Mouse (Mus musculus): ENCODE data around the gene Olfr223. TPM values are rescaled to one million over a fixed set of nuclear protein-coding genes. Genes with fewer than 3 reads are reported as not detected.

The Olfr223 gene
- polyA plus RNA-seq, 1 experiment: not detected

DNA sequence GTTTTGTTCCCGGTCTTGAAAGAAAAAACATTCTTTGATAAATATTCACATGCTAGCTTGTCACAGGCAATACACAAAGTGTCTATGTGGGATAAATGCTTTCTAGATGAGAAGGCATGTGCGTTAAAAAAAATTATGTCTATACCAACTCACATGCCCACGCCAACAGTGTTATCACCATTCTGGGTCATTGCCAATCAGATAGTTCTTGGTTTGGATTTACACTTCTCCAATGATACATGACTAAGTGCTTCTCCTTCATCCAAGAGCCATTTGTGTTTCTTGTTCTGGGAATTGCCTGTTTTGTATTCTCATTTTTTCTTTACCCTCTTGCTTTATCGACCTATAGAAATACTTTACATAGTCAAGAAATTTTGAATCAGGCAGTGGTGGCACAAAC, 38.9 kb upstream of the Olfr223 start:
- no peaks in the 10 kb centered on the region for H3K36me3 ChIP-seq (ENCODE audit: control insufficient read depth, insufficient read depth)

DNA sequence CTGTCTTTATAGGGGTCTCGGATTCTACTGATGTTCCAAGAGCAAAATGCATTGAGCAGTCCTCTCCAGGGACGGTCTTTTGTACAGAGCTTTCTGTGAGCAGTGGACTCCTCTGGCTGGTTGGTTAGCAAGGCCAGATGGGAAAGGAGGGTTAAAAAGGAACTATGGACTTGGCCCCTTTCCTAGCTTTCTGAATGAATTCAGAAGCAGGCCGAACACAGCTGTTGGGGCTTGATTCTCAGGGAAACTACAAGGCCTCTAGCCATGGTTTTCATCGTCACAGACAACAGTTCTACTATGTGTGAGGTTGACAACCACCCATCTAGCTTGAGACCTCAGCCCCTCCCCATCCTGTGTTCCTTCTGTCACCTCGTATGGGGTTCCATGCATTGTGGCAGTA, 36.8 kb upstream of the Olfr223 start:
- Histone ChIP-seq H3K36me3 (ENCODE audit: control insufficient read depth, insufficient read depth) (no peaks in the 10 kb centered on the region), H3ac (ENCODE audit: control insufficient read depth, insufficient read length) (no peak overlapping the region), H3K4me3 (no peak overlapping the region), H3K79me2 (ENCODE audit: control insufficient read depth, insufficient read depth) (no peaks in the 10 kb centered on the region), H3K4me2 (ENCODE audit: low read depth) (no peak overlapping the region), H3K27me3 (ENCODE audit: control insufficient read depth, insufficient read depth, insufficient read length) (no peaks in the 10 kb centered on the region)
- TF ChIP-seq E2F4 (IDR thresholded peaks at IDR 0.05; ENCODE audit: insufficient read depth) (no peak), TCF3 (IDR thresholded peaks at IDR 0.05; ENCODE audit: insufficient read length, low read depth) (no peak), USF1 (IDR thresholded peaks at IDR 0.05; ENCODE audit: low read depth) (no peak)

More for the DNA sequence above, 38.9 kb upstream of the Olfr223 start:
- H3ac ChIP-seq (ENCODE audit: control insufficient read depth, insufficient read length): no peak overlapping the region
- no peak overlapping the region for H3K4me2 ChIP-seq (ENCODE audit: low read depth)
- no peaks in the 10 kb centered on the region for H3K79me2 ChIP-seq (ENCODE audit: control insufficient read depth, insufficient read depth)
- H3K27me3 ChIP-seq (ENCODE audit: control insufficient read depth, insufficient read depth, insufficient read length): no peaks in the 10 kb centered on the region
- no peak for TF ChIP-seq CEBPB (IDR thresholded peaks at IDR 0.05; ENCODE audit: insufficient read depth, poor library complexity, severe bottlenecking)
- no peak for TF ChIP-seq POLR2AphosphoS2 (IDR thresholded peaks at IDR 0.05; ENCODE audit: insufficient read length, low read depth)
- no peak for TF ChIP-seq TCF3 (IDR thresholded peaks at IDR 0.05; ENCODE audit: insufficient read length, low read depth)
- no peak for TF ChIP-seq REST (IDR thresholded peaks at IDR 0.05; ENCODE audit: insufficient read depth, insufficient read length)
- no peak for TF ChIP-seq SRF (IDR thresholded peaks at IDR 0.05; ENCODE audit: control insufficient read depth, insufficient read length, low read depth)
- no peak for TF ChIP-seq USF1 (IDR thresholded peaks at IDR 0.05; ENCODE audit: low read depth)
- TF ChIP-seq MYOG (IDR thresholded peaks at IDR 0.05; ENCODE audit: control insufficient read depth in 1 of 3, insufficient read depth in 1 of 3, insufficient read length in 2 of 3, low read depth in 2 of 3): no peak
- no peak for TF ChIP-seq MAX (IDR thresholded peaks at IDR 0.05; ENCODE audit: low read depth)
- TF ChIP-seq MYOD1 (IDR thresholded peaks at IDR 0.05; ENCODE audit: control insufficient read depth in 1 of 3, insufficient read length in 2 of 3, low read depth in 2 of 3): no peak
- TF ChIP-seq TCF12 (IDR thresholded peaks at IDR 0.05; ENCODE audit: insufficient read depth, poor library complexity, severe bottlenecking): no peak
- no peak for TF ChIP-seq E2F4 (IDR thresholded peaks at IDR 0.05; ENCODE audit: insufficient read depth)
- TF ChIP-seq POLR2A (IDR thresholded peaks at IDR 0.05; ENCODE audit: insufficient read length, low read depth): no peak
- H3K4me3 ChIP-seq: no peak overlapping the region

DNA sequence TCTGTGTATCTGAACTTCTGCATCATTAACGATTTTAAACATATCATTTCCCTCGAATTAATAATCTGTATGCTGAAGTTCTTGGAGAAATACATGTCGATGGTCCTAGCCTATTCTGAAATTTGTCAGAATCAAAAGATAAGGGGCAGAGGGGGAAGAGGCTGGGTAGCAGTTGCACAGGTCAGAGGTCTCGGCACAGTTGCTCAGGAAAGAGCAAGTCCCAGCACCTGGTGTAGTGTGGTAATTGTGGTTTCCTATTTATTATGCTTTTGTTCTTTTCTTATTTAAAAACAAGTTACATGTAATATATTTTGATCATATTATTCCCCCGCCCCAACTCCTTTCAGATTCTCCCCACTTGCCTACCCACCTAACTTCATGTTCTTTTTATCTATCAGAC, 35.1 kb upstream of the Olfr223 start:
- Histone ChIP-seq H3K79me2 (ENCODE audit: control insufficient read depth, insufficient read depth) (no peaks in the 10 kb centered on the region), H3K36me3 (ENCODE audit: control insufficient read depth, insufficient read depth) (no peaks in the 10 kb centered on the region), H3ac (ENCODE audit: control insufficient read depth, insufficient read length) (no peak overlapping the region), H3K4me3 (no peak overlapping the region), H3K4me2 (ENCODE audit: low read depth) (no peak overlapping the region), H3K27me3 (ENCODE audit: control insufficient read depth, insufficient read depth, insufficient read length) (no peaks in the 10 kb centered on the region)
- TF ChIP-seq MYOD1 (IDR thresholded peaks at IDR 0.05; ENCODE audit: control insufficient read depth in 1 of 3, insufficient read length in 2 of 3, low read depth in 2 of 3) (peak in 1 of 3 experiments; percentile 27), MAX (IDR thresholded peaks at IDR 0.05; ENCODE audit: low read depth) (no peak), MYOG (IDR thresholded peaks at IDR 0.05; ENCODE audit: control insufficient read depth in 1 of 3, insufficient read depth in 1 of 3, insufficient read length in 2 of 3, low read depth in 2 of 3) (peak in 1 of 3 experiments; percentile 68)

DNA sequence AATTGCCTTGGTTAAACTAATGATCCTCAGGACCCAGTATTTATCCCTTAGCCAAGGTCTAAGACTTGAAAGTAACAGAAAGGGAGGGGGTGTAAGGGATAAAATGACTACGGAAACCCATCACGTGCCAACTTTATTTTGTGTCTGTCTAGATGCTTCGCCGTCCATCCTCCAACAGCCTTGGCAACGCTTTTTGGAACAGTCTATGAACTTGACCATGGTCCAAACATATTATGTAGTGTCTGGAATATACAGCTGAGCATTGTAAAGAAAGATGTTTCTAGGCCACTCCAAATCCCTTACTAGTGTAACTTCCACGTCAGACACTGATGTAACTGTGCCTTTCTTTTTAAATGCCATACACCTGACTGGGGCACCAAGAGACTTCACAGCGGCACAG, 33.1 kb upstream of the Olfr223 start:
- H3K4me2 ChIP-seq (ENCODE audit: low read depth): no peak overlapping the region
- H3K4me3 ChIP-seq: no peak overlapping the region
- no peaks in the 10 kb centered on the region for H3K79me2 ChIP-seq (ENCODE audit: control insufficient read depth, insufficient read depth)
- no peak overlapping the region for H3ac ChIP-seq (ENCODE audit: control insufficient read depth, insufficient read length)
- no peak for TF ChIP-seq TCF12 (IDR thresholded peaks at IDR 0.05; ENCODE audit: insufficient read depth, poor library complexity, severe bottlenecking)
- TF ChIP-seq MYOG (IDR thresholded peaks at IDR 0.05; ENCODE audit: control insufficient read depth in 1 of 3, insufficient read depth in 1 of 3, insufficient read length in 2 of 3, low read depth in 2 of 3): no peak
- TF ChIP-seq SRF (IDR thresholded peaks at IDR 0.05; ENCODE audit: control insufficient read depth, insufficient read length, low read depth): no peak
- no peak for TF ChIP-seq USF1 (IDR thresholded peaks at IDR 0.05; ENCODE audit: low read depth)
- TF ChIP-seq MYOD1 (IDR thresholded peaks at IDR 0.05; ENCODE audit: control insufficient read depth in 1 of 3, insufficient read length in 2 of 3, low read depth in 2 of 3): no peak
- TF ChIP-seq E2F4 (IDR thresholded peaks at IDR 0.05; ENCODE audit: insufficient read depth): no peak
- no peak for TF ChIP-seq CEBPB (IDR thresholded peaks at IDR 0.05; ENCODE audit: insufficient read depth, poor library complexity, severe bottlenecking)
- no peak for TF ChIP-seq REST (IDR thresholded peaks at IDR 0.05; ENCODE audit: insufficient read depth, insufficient read length)
- no peak for TF ChIP-seq POLR2AphosphoS2 (IDR thresholded peaks at IDR 0.05; ENCODE audit: insufficient read length, low read depth)
- TF ChIP-seq POLR2A (IDR thresholded peaks at IDR 0.05; ENCODE audit: insufficient read length, low read depth): no peak
- no peak for TF ChIP-seq TCF3 (IDR thresholded peaks at IDR 0.05; ENCODE audit: insufficient read length, low read depth)
- TF ChIP-seq MAX (IDR thresholded peaks at IDR 0.05; ENCODE audit: low read depth): no peak
- H3K36me3 ChIP-seq (ENCODE audit: control insufficient read depth, insufficient read depth): no peaks in the 10 kb centered on the region
- H3K27me3 ChIP-seq (ENCODE audit: control insufficient read depth, insufficient read depth, insufficient read length): no peaks in the 10 kb centered on the region

DNA sequence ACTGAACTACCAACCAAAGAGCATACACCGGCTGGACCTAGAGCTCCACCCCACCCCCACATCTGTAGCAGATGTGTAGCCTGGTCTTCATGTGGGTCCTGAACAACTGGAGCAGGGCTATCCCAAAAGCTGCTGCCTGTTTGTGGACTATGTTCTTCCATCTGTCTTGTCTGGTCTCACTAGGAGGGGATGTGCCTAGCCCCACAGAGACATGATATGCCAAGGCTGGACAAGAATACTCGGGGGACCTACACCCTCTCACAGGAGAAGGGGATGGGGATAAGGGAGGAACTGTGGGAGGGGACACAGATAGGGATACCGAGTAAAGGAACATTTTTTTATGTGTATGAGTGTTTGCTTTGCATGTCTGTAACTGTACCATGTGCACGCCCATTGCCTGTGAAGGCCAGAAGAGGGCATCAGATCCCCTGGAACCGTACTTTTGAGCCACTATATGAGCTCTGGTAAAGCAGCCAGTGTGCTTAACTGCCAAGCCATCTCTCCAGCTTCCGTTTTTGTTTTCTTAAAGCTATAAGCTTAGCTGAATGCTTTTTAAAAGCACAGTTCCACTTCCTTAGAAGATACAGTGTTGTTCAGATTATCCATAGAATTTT, 31.0 kb upstream of the Olfr223 start:
- H3ac ChIP-seq (ENCODE audit: control insufficient read depth, insufficient read length): no peak overlapping the region
- no peak overlapping the region for H3K4me3 ChIP-seq
- H3K4me2 ChIP-seq (ENCODE audit: low read depth): no peak overlapping the region
- H3K27me3 ChIP-seq (ENCODE audit: control insufficient read depth, insufficient read depth, insufficient read length): no peaks in the 10 kb centered on the region
- no peak for TF ChIP-seq POLR2A (IDR thresholded peaks at IDR 0.05; ENCODE audit: insufficient read length, low read depth)
- no peaks in the 10 kb centered on the region for H3K36me3 ChIP-seq (ENCODE audit: control insufficient read depth, insufficient read depth)
- no peaks in the 10 kb centered on the region for H3K79me2 ChIP-seq (ENCODE audit: control insufficient read depth, insufficient read depth)
